Mouse (Mus musculus) neural tube, embryonic 14.5 days (tissue): ENCODE data around the gene Svs2. TPM values are rescaled to one million over a fixed set of nuclear protein-coding genes. Genes with fewer than 3 reads are reported as not detected.
"Not testable (repeated sequence)": the region's sequence is repeated elsewhere in the genome, so short reads cannot be mapped to it uniquely, and the experiment has no call there.

ENCODE experiments used
- ATAC-seq: fragments of 200-750 bp; cut with Nextera tagmentation; 2 replicates; pipeline ENCODE4 v1.8.0; 2017; ENCODE audit warnings: low read depth, mild to moderate bottlenecking, moderate TSS enrichment, moderate library complexity
- H3K27ac ChIP-seq: fragments of 300-500 bp; sonication (generic); 2 replicates; pipeline ENCODE4 v1.5.1; 2014; ENCODE audit warnings: low read depth, mild to moderate bottlenecking, control low read depth, low read length, moderate library complexity, mixed read lengths
- H3K27me3 ChIP-seq: fragments of 300-500 bp; sonication (generic); 2 replicates; pipeline ENCODE4 v1.6.1; 2014; ENCODE audit warnings: low read length; ENCODE audit not compliant: control insufficient read depth, insufficient read depth
- H3K36me3 ChIP-seq: fragments of 300-500 bp; sonication (generic); 2 replicates; pipeline ENCODE4 v1.6.1; 2014; ENCODE audit warnings: low read length, mixed read lengths; ENCODE audit not compliant: control insufficient read depth, insufficient read depth
- H3K4me1 ChIP-seq: fragments of 300-500 bp; sonication (generic); 2 replicates; pipeline ENCODE4 v1.6.1; 2014; ENCODE audit warnings: low read length; ENCODE audit not compliant: control insufficient read depth, insufficient read depth
- H3K4me2 ChIP-seq: fragments of 300-500 bp; sonication (generic); 2 replicates; pipeline ENCODE4 v1.6.1; 2014; ENCODE audit warnings: mild to moderate bottlenecking, low read depth, low read length, control low read depth
- H3K4me3 ChIP-seq: fragments of 300-500 bp; sonication (generic); 2 replicates; pipeline ENCODE4 v1.5.1; 2014; ENCODE audit warnings: low read depth, low read length, control low read depth, mixed read lengths
- H3K9ac ChIP-seq: fragments of 300-500 bp; sonication (generic); replicated peaks from 2 replicates; pipeline ENCODE4 v1.6.1; 2014; ENCODE audit warnings: low read depth, mild to moderate bottlenecking, control low read depth, low read length, mixed read lengths
- H3K9me3 ChIP-seq: fragments of 300-500 bp; sonication (generic); 2 replicates; pipeline ENCODE4 v1.6.1; 2016; ENCODE audit warnings: low read length; ENCODE audit not compliant: control insufficient read depth
- WGBS: fragments of 180-500 bp; shearing (Covaris S2); extraction: QIAGEN DNeasy Blood & Tissue Kit; methylation state at CpG from one replicate; pipeline ENCODE4 v1.1.7; 2014; 5-methylcytosine and 5-hydroxymethylcytosine counted together
- polyA plus RNA-seq: library from polyadenylated mRNA; unstranded; fragments of >200 nt; fragmentation: Nextera tagmentation; extraction: Ambion mirVana; gene quantifications from 2 replicates; pipeline ENCODE4 v1.2.1, GENCODE M21; 2014

Gene Svs2
- polyA plus RNA-seq, 1 experiment from 2014 or later, result not detected

DNA sequence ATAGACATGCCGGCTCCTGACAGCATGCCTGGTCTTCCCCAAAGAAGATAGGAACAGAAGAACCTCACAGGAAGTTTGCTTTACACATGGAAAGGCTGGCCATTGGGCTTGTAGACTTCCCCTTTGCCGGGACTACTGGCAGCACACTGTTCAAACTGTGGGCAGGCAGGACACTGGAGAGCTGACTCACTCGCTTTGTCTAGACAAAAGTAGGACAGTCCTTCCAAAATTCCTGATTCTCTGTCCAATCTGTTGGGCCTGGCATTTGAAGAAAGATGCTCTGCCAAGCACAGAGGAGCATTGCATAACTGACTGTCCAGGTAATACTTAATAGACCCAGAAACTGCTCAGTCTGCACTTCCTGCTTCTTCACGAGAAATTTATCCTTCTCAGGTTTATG, 31.6 kb downstream of the Svs2 start:
- no peak for ATAC-seq
- Histone ChIP-seq H3K4me3 (no peak overlapping the region), H3K4me2 (no peak overlapping the region), H3K27me3 (no peaks in the 10 kb centered on the region), H3K36me3 (no peaks in the 10 kb centered on the region), H3K9ac (no peak overlapping the region), H3K27ac (no peak overlapping the region), H3K4me1 (no peaks in the 10 kb centered on the region), H3K9me3 (no peaks in the 10 kb centered on the region)
- 85% methylated on average over 4 of the region's 4 CpGs for WGBS

DNA sequence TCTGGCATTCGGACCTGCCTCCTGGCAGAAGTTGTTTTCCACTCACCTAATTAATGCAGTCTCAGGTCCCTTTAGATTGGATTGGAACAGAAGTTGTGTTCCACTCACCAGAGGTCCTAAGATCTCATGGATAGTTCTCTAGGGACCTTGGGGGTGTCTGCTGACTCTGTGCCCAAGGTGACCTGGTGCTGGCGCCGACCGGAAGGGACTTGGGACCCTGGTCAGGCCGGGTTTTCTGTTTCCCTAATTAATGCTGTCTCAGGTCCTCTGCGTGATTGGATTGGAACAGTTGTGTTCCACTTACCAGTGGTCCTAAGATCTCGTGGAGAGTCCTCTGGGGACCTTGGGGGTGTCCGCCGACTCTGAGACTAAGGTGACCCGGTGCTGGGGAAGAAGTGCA, 32.3 kb downstream of the Svs2 start:
- H3K27ac ChIP-seq, H3K4me3 ChIP-seq, H3K27me3 ChIP-seq, H3K9ac ChIP-seq, H3K36me3 ChIP-seq, H3K4me2 ChIP-seq, H3K4me1 ChIP-seq, ATAC-seq, H3K9me3 ChIP-seq: not testable (repeated sequence)
- 92% methylated on average over 10 of the region's 10 CpGs for WGBS

DNA sequence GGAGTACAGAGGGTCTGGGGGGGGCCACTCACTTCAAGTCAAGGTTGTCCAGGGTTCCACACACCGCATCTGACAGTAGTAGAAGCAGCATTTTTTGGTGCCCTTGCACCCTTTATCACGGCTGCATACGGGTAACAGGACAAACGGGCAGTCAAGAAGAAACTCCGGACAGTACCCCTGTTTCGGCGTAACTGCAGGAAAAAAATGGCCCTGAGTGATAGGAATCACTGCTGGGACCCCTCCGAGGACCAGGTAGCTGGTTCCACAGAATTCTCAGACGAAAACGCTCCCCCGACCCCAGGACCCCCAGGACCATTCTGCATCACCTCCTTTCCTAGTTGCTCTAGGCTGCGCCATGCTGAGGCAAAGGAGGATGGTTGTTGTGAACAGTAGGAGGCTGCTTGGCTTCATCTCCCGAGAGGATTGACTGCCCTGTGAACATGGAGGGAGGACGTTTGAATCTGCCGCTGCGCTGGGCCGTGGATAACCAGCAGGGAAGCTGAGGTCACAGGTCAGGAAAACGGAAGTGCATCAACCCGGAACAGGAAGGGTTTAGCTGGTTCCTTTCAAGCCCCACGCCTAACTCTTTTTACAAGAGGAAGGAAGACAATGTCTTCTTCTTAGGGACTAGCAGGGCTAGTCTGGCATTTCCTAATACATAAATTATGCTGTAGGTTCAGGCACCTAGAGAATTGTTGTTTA, 38.5 kb downstream of the Svs2 start, which contains the start of gene Wfdc15a:
TSS of gene Wfdc15a (minus strand) at position 505 of the 702 bp plus-strand sequence.
- no peak within 1 kb of the TSS for H3K9ac ChIP-seq
- no peak for ATAC-seq
- WGBS, result 82% methylated on average over 20 of the region's 20 CpGs
- no peaks in the 10 kb centered on the region for H3K27me3 ChIP-seq
- no peaks in the 10 kb centered on the region for H3K4me1 ChIP-seq
- no peak within 1 kb of the TSS for H3K4me3 ChIP-seq
- no peak within 1 kb of the TSS for H3K27ac ChIP-seq
- no peak within 1 kb of the TSS for H3K4me2 ChIP-seq
- no peaks in the 10 kb centered on the region for H3K36me3 ChIP-seq
- H3K9me3 ChIP-seq, result no peaks in the 10 kb centered on the region

DNA sequence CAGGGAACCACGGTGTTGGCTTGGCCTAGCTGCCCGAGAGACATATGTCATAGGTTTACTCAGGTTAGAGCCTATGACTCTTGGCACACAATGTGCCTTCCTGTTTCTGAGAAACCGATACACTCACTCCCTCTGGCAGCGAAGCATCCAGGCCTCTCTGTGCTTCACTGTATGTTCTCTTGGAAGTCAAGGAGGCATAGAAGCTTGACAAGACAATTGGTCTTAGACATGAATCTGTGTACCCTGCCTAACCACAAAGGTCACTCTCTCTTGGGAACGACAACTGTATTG, 41.6 kb downstream of the Svs2 start:
- ATAC-seq, result no peak

DNA sequence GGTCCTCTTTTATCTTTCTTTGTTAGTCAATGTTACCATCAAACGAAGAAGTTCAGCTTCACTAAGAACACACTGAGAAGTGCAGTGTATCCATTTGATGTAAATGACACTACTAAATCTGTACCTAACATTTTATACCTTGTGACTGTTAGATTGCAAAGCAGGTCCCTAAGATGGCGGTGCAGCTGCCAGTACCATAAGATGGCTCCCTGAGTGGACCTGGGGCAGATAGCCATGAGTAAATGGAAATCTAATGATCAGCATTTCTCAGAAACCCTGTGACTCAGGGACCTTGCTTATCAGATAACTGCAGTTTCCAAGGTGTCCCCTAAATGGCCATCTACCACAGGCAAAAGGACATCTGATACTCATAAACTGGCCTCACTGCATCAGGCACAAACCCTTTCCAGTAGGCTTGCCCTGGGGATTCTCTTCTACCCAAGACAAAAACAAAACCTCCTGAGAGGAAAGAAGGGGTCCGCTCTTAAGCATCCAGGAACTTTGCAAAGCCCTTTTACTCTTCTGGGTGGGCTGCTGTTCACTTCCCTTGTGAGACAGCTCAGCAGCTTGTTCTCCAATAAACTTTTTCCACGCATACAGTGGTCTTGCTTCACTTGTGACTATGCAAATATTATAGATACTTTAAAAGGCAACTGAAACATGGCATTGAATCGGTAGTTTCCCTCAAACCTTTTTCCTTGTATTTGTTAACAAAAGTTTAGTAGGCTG, 42.1 kb downstream of the Svs2 start:
- ATAC-seq, result no peak
- Histone ChIP-seq H3K9me3 (no peaks in the 10 kb centered on the region), H3K27ac (no peak overlapping the region), H3K4me3 (no peak overlapping the region), H3K4me2 (no peak overlapping the region), H3K4me1 (no peaks in the 10 kb centered on the region), H3K9ac (no peak overlapping the region), H3K36me3 (no peaks in the 10 kb centered on the region), H3K27me3 (no peaks in the 10 kb centered on the region)
- 91% methylated on average over 5 of the region's 5 CpGs for WGBS

More for the DNA sequence above, 41.6 kb downstream of the Svs2 start:
- no peak overlapping the region for H3K4me3 ChIP-seq
- no peak overlapping the region for H3K27ac ChIP-seq
- 89% methylated on average over 5 of the region's 5 CpGs for WGBS
- H3K4me1 ChIP-seq, result no peaks in the 10 kb centered on the region
- H3K4me2 ChIP-seq, result no peak overlapping the region
- no peak overlapping the region for H3K9ac ChIP-seq
- H3K36me3 ChIP-seq, result no peaks in the 10 kb centered on the region
- no peaks in the 10 kb centered on the region for H3K9me3 ChIP-seq
- no peaks in the 10 kb centered on the region for H3K27me3 ChIP-seq

DNA sequence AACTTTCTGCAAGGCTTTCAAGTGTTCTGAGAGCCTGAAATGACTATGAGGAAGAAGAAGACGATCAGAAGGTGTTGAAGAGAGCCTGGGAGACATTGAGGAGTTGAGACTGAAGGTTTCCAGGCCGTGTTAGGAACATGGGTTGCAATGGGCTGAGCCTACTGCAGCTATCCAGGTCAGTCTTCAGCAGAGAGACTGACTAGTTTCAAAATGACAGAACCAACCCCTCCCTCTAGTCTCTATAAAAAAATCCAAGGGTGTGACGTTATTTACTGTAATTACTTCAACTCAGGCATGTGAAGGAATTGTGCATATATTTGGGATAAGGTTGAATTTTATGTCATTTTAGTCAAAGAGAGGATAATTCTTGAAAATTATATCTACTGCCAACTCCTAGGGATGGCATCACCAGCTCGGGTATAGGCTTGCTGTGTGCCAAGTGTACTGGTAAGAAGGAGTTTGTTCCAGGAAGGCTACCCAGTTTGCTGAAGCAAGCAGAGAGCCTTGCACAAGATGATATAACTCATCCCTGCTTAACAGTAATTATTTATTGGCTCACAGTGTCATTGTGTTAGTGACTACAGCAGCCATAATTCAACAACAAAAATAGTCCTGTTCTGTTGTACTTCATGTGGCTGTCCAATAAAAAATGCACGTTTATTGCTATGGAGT, 43.2 kb downstream of the Svs2 start:
- WGBS, result 82% methylated on average over 5 of the region's 5 CpGs
- H3K27ac ChIP-seq, result no peak overlapping the region

DNA sequence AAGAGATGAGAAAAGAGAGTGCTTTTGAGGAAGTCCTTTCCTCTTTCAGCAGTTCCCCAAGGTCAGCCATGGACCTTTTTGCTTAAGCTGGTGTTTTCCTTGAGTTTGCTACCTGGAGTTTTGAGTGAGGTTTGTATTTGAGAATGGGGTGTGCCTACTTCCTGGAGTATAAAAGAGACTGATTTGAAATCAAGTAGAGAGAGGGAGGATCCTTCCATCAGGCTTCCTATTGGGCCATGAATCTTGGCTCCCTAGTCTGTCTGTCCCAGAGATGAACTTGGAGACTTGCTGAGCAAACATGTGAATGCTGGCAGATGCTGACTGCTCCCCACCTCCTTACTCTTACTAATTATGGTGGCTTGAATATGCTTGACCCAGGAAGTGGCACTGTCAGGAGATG, 46.0 kb downstream of the Svs2 start:
- no peak overlapping the region for H3K27ac ChIP-seq
- ATAC-seq, result no peak
- no peak overlapping the region for H3K4me3 ChIP-seq
- H3K9me3 ChIP-seq, result no peaks in the 10 kb centered on the region
- H3K4me2 ChIP-seq, result no peak overlapping the region
- H3K36me3 ChIP-seq, result no peaks in the 10 kb centered on the region
- H3K27me3 ChIP-seq, result no peaks in the 10 kb centered on the region
- H3K4me1 ChIP-seq, result no peaks in the 10 kb centered on the region
- H3K9ac ChIP-seq, result no peak overlapping the region

More for the DNA sequence above, 43.2 kb downstream of the Svs2 start:
- no peaks in the 10 kb centered on the region for H3K9me3 ChIP-seq
- no peak for ATAC-seq
- no peak overlapping the region for H3K4me3 ChIP-seq
- no peak overlapping the region for H3K4me2 ChIP-seq
- H3K4me1 ChIP-seq, result no peaks in the 10 kb centered on the region
- H3K9ac ChIP-seq, result no peak overlapping the region
- H3K27me3 ChIP-seq, result no peaks in the 10 kb centered on the region
- no peaks in the 10 kb centered on the region for H3K36me3 ChIP-seq

DNA sequence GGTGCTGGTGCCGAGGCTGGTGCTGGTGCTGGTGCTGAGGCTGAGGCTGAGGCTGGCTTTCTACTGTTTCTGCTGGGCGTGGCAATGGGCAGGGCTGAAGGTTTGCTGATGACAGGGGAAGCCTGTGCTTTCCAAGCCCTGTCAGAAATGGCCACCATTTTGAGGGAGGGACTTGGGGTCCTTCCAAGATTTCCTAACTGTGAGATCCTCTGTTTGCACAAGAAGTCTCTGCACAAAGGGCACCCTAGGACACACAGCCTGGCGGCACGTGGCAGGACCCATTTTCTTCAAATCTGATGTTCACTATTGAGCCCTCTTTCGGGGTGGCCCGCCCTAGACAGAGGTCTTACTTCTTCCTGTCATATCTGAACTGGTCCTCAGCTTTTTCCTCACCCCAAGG, 47.7 kb downstream of the Svs2 start, which contains the start of gene Wfdc12:
TSS of gene Wfdc12 (minus strand) at position 33 of the 400 bp plus-strand sequence.
- no peak within 1 kb of the TSS for H3K4me3 ChIP-seq
- H3K9me3 ChIP-seq, result no peaks in the 10 kb centered on the region
- no peak within 1 kb of the TSS for H3K9ac ChIP-seq
- H3K4me1 ChIP-seq, result no peaks in the 10 kb centered on the region
- ATAC-seq, result no peak
- H3K36me3 ChIP-seq, result no peaks in the 10 kb centered on the region
- H3K27me3 ChIP-seq, result no peaks in the 10 kb centered on the region
- 89% methylated on average over 6 of the region's 6 CpGs for WGBS
- no peak within 1 kb of the TSS for H3K4me2 ChIP-seq
- no peak within 1 kb of the TSS for H3K27ac ChIP-seq

DNA sequence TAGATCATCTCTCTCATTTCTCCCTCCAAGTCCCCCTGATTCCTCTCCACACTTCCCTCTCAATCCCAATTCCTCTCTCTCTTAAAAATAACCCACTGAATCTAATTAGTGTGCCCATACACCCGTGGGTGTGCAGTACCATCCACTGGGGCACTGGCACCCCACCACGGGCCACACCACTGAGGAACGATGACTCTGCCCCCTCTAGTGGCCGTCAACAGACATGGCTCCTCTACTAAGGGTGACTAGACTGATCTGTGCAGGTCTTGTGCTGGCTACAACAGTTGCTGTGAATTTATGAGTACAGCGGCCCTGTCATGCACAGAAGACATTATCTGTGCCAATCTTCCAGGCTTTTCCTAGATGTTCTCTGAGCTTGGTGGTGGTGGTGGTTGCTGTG, 49.5 kb downstream of the Svs2 start:
- H3K9me3 ChIP-seq, result no peaks in the 10 kb centered on the region
- H3K27me3 ChIP-seq, result no peaks in the 10 kb centered on the region
- H3K4me3 ChIP-seq, result no peak overlapping the region
- 29% methylated on average over 5 of the region's 5 CpGs for WGBS
- H3K9ac ChIP-seq, result no peak overlapping the region
- no peak overlapping the region for H3K27ac ChIP-seq
- no peak overlapping the region for H3K4me2 ChIP-seq
- ATAC-seq, result no peak
- no peaks in the 10 kb centered on the region for H3K4me1 ChIP-seq
- H3K36me3 ChIP-seq, result no peaks in the 10 kb centered on the region
